Mouse (Mus musculus) stomach, embryonic 16.5 days (tissue): ENCODE data around the gene Yjefn3. TPM values are rescaled to one million over a fixed set of nuclear protein-coding genes. Genes with fewer than 3 reads are reported as not detected.

Source experiments
- ATAC-seq: fragments of 200-750 bp; cut with Nextera tagmentation; 2 replicates; pipeline ENCODE4 v1.8.0; 2017; ENCODE audit warnings: moderate number of reproducible peaks, moderate TSS enrichment; ENCODE audit not compliant: insufficient read depth, low FRiP score
- H3K27ac ChIP-seq: fragments of 300-500 bp; sonication (generic); 2 replicates; pipeline ENCODE4 v1.5.1; 2014; ENCODE audit warnings: low read length
- H3K27me3 ChIP-seq: fragments of 300-500 bp; sonication (generic); 2 replicates; pipeline ENCODE4 v1.6.1; 2014; ENCODE audit warnings: low read length, control low read depth, mixed read lengths; ENCODE audit not compliant: control insufficient read depth, insufficient read depth
- H3K36me3 ChIP-seq: fragments of 300-500 bp; sonication (generic); 2 replicates; pipeline ENCODE4 v1.6.1; 2014; ENCODE audit warnings: low read length; ENCODE audit not compliant: control insufficient read depth, insufficient read depth
- H3K4me1 ChIP-seq: fragments of 300-500 bp; sonication (generic); 2 replicates; pipeline ENCODE4 v1.6.1; 2014; ENCODE audit warnings: low read length, control low read depth, mixed read lengths; ENCODE audit not compliant: control insufficient read depth, insufficient read depth
- H3K4me2 ChIP-seq: fragments of 300-500 bp; sonication (generic); 2 replicates; pipeline ENCODE4 v1.6.1; 2014; ENCODE audit warnings: low read depth, low read length, mixed read lengths
- H3K4me3 ChIP-seq: fragments of 300-500 bp; sonication (generic); replicated peaks from 2 replicates; pipeline ENCODE4 v1.5.1; 2014; ENCODE audit warnings: mild to moderate bottlenecking, low read length
- H3K9ac ChIP-seq: fragments of 300-500 bp; sonication (generic); 2 replicates; pipeline ENCODE4 v1.6.1; 2014; ENCODE audit warnings: low read length
- H3K9me3 ChIP-seq: fragments of 300-500 bp; sonication (generic); replicated peaks from 2 replicates; pipeline ENCODE4 v1.6.1; 2016; ENCODE audit warnings: low read length, control low read depth; ENCODE audit not compliant: control insufficient read depth
- WGBS: fragments of 180-500 bp; shearing (Covaris S2); extraction: QIAGEN DNeasy Blood & Tissue Kit; methylation state at CpG from one replicate; pipeline ENCODE4 v1.1.7; 2014; 5-methylcytosine and 5-hydroxymethylcytosine counted together
- polyA plus RNA-seq: library from polyadenylated mRNA; unstranded; fragments of >200 nt; fragmentation: Nextera tagmentation; extraction: Ambion mirVana; gene quantifications from 2 replicates; pipeline ENCODE4 v1.2.1, GENCODE M21; 2015

The Yjefn3 gene
- polyA plus RNA-seq, 1 experiment from 2014 or later, result 3.2 TPM

GRCm38 (mm10) chr8:69935431-69935830, 32.9 kb upstream of the Yjefn3 start:
- H3K9ac ChIP-seq, result no peak overlapping the region
- no peaks in the 10 kb centered on the region for H3K36me3 ChIP-seq
- H3K9me3 ChIP-seq, result no peaks in the 10 kb centered on the region
- H3K27ac ChIP-seq, result peak overlapping the region; percentile 84
- no peak overlapping the region for H3K4me2 ChIP-seq
- H3K4me3 ChIP-seq, result no peak overlapping the region
- ATAC-seq, result 0 out of 2 replicates have a peak, but pooled peaks have one; percentile 34
- peaks cover 33% of the 10 kb centered on the region for H3K4me1 ChIP-seq
- no peaks in the 10 kb centered on the region for H3K27me3 ChIP-seq
- 83% methylated on average over 3 of the region's 3 CpGs for WGBS

GRCm38 (mm10) chr8:69934582-69934981, 32.1 kb upstream of the Yjefn3 start:
- 82% methylated on average over 5 of the region's 5 CpGs for WGBS
- no peak overlapping the region for H3K9ac ChIP-seq
- ATAC-seq, result no peak
- no peaks in the 10 kb centered on the region for H3K36me3 ChIP-seq
- H3K4me1 ChIP-seq, result peaks cover 24% of the 10 kb centered on the region
- no peak overlapping the region for H3K27ac ChIP-seq
- H3K4me3 ChIP-seq, result no peak overlapping the region
- H3K27me3 ChIP-seq, result no peaks in the 10 kb centered on the region
- H3K4me2 ChIP-seq, result no peak overlapping the region
- H3K9me3 ChIP-seq, result no peaks in the 10 kb centered on the region

- no peaks in the 10 kb centered on the region for H3K27me3 ChIP-seq
- H3K27ac ChIP-seq, result no peak overlapping the region; the same call in 1 of the 2 replicates
- WGBS, result 65% methylated on average over 2 of the region's 2 CpGs
- peaks cover 24% of the 10 kb centered on the region for H3K4me1 ChIP-seq
- no peak overlapping the region for H3K4me2 ChIP-seq
- H3K9ac ChIP-seq, result no peak overlapping the region
- ATAC-seq, result no peak
- no peak overlapping the region for H3K4me3 ChIP-seq
- no peaks in the 10 kb centered on the region for H3K36me3 ChIP-seq
- no peaks in the 10 kb centered on the region for H3K9me3 ChIP-seq
These were observed 31.3 kb upstream of the Yjefn3 start for GRCm38 (mm10) chr8:69933811-69934210.

GRCm38 (mm10) chr8:69926901-69927300, 24.4 kb upstream of the Yjefn3 start:
- Histone ChIP-seq H3K4me1 (no peaks in the 10 kb centered on the region), H3K9ac (no peak overlapping the region), H3K4me2 (no peak overlapping the region), H3K4me3 (no peak overlapping the region), H3K27me3 (no peaks in the 10 kb centered on the region), H3K9me3 (no peaks in the 10 kb centered on the region), H3K36me3 (no peaks in the 10 kb centered on the region), H3K27ac (no peak overlapping the region)
- no peak for ATAC-seq

DNA sequence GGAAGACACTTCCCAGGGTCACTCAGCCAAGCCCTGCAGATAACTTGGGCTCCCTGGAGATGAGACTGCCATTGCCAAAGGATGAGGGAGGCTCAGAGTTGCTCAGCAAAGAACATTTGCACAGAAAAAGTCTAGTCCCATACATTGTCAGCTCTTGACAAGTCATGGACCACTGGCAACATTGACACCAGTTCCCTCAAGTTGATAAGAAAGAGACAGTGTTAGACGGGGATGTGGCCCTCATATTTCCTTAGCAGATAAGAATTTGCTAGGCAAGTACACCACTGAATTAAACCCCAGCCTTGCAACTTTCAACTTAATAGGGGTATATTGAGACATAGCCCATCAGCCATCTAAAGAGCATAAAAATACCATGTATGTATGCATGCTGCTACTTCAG, 21.5 kb upstream of the Yjefn3 start:
- Histone ChIP-seq H3K9ac (no peak overlapping the region), H3K36me3 (no peaks in the 10 kb centered on the region), H3K27ac (no peak overlapping the region), H3K4me3 (no peak overlapping the region), H3K27me3 (no peaks in the 10 kb centered on the region), H3K4me1 (peaks cover 7% of the 10 kb centered on the region), H3K4me2 (no peak overlapping the region), H3K9me3 (no peaks in the 10 kb centered on the region)
- ATAC-seq, result no peak
- WGBS, result 52% methylated on average over 1 of the region's 1 CpGs

DNA sequence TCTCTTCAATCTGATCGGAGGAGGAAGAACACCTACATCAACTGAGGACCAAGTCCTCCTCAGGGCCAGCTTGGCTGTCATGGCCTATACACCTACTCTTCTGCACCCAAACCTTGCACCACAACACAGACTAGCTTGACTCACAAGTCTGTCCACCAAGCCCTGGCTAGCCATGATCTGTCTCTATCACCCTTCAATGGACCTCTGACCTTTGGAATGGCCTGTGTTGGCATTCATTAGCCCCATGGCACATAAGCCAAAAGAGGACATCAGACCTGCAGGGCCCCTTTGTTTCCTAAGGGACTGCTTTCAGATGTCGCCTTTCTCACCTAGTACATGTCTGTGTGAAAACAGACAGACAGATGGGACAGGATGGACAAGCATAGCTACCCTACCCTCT, 18.6 kb upstream of the Yjefn3 start:
- H3K4me3 ChIP-seq, result no peak overlapping the region
- ATAC-seq, result no peak
- H3K9me3 ChIP-seq, result no peaks in the 10 kb centered on the region
- no peak overlapping the region for H3K4me2 ChIP-seq
- no peaks in the 10 kb centered on the region for H3K27me3 ChIP-seq
- peaks cover 7% of the 10 kb centered on the region for H3K4me1 ChIP-seq
- H3K36me3 ChIP-seq, result 0 out of 2 replicates have a peak, but pooled peaks cover 2% of the 10 kb centered on the region
- WGBS, result 84% methylated on average over 2 of the region's 2 CpGs
- peak overlapping the region; percentile 36; the same call in 1 of the 2 replicates for H3K27ac ChIP-seq
- H3K9ac ChIP-seq, result peak overlapping the region; percentile 46; the same call in 1 of the 2 replicates

GRCm38 (mm10) chr8:69919876-69920662, 17.6 kb upstream of the Yjefn3 start:
- ATAC-seq, result peak; percentile 37; the same call in 1 of the 2 replicates
- H3K27ac ChIP-seq, result peak overlapping the region; percentile 36; the same call in 1 of the 2 replicates
- no peak overlapping the region for H3K4me2 ChIP-seq
- H3K27me3 ChIP-seq, result no peaks in the 10 kb centered on the region
- H3K9me3 ChIP-seq, result no peaks in the 10 kb centered on the region
- 0 out of 2 replicates have a peak, but pooled peaks cover 3% of the 10 kb centered on the region for H3K36me3 ChIP-seq
- 0 out of 2 replicates have a peak overlapping the region, but pooled peaks have one; percentile 15 for H3K9ac ChIP-seq
- peaks cover 7% of the 10 kb centered on the region for H3K4me1 ChIP-seq
- H3K4me3 ChIP-seq, result no peak overlapping the region
- WGBS, result 33% methylated on average over 11 of the region's 11 CpGs

DNA sequence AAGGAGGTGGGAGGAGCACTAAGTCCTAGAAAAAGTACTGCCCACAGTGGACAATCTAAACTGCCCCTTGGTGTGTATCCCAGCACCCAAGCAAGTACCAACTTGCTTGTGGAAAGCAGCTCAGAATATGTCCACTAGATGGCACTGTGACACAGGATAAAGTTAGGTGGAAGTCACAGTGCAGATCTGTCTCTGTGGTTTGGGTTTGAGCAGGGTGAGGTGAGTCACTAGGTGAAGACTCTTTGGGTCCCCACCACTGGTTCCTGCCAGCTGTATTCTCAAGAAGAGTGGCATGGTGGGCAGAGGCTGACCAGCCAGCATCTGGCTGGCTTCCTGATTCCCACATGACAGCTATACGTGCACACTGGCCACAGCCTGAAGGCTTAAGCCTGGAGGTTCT, 16.5 kb upstream of the Yjefn3 start:
- no peaks in the 10 kb centered on the region for H3K9me3 ChIP-seq
- H3K27ac ChIP-seq, result peak overlapping the region; percentile 48; the same call in 1 of the 2 replicates
- H3K36me3 ChIP-seq, result peaks cover 3% of the 10 kb centered on the region; the same call in 1 of the 2 replicates
- no peak overlapping the region for H3K4me3 ChIP-seq
- peaks cover 7% of the 10 kb centered on the region for H3K4me1 ChIP-seq
- H3K27me3 ChIP-seq, result no peaks in the 10 kb centered on the region
- WGBS, result 44% methylated on average over 1 of the region's 1 CpGs
- no peak overlapping the region for H3K4me2 ChIP-seq
- H3K9ac ChIP-seq, result no peak overlapping the region
- peak; percentile 57 for ATAC-seq

DNA sequence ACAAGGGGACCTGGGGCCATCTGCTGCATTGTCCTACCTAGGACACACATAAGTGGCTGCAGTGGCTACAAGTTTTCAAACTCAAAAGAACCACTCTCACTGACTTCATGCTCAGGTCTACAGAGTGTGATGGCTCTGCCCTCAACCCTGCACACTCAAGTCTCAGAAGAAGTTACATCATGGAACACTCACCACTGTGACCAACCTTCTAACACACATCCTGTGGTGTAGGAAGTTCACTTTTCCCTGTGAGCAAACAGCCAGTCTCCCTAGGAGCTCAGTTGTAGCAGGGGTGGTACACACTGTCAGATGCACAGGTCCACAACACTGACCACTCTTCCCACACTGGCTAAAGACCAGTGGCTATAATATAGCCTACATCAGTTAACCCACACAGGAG, 16.0 kb upstream of the Yjefn3 start:
- Histone ChIP-seq H3K9ac (no peak overlapping the region), H3K4me2 (no peak overlapping the region), H3K4me3 (no peak overlapping the region), H3K9me3 (no peaks in the 10 kb centered on the region), H3K27ac (no peak overlapping the region), H3K4me1 (peaks cover 7% of the 10 kb centered on the region), H3K27me3 (no peaks in the 10 kb centered on the region), H3K36me3 (peaks cover 6% of the 10 kb centered on the region; the same call in 1 of the 2 replicates)
- 0 out of 2 replicates have a peak, but pooled peaks have one; percentile 14 for ATAC-seq
